Mouse (Mus musculus) adrenal gland, adult 2 months (tissue): ENCODE measurements at regions not wholly inside any gene's neighbourhood (a gene's known extent, or its start where the extent isn't known, plus 50 kb on each side); places are given as distances from the start of the nearest gene placed in this dataset.

Source experiments
- DNase-seq: peaks from one replicate; pipeline ENCODE4 v3.0.0; 2021

- DNase-seq, result no peak
Observed at GRCm38 (mm10) chr6:66012675-66013074, 60.3 kb downstream of the 4930544G11Rik start.

GRCm38 (mm10) chr6:66023531-66023930 lies 71.1 kb downstream of the 4930544G11Rik start:
- DNase-seq, result no peak

GRCm38 (mm10) chr6:66036789-66037188 lies 84.4 kb downstream of the 4930544G11Rik start:
- DNase-seq, result no peak

GRCm38 (mm10) chr6:66051852-66052251 lies 99.4 kb downstream of the 4930544G11Rik start:
- no peak for DNase-seq

GRCm38 (mm10) chr6:66052386-66052785 lies 100.0 kb downstream of the 4930544G11Rik start:
- no peak for DNase-seq

- no peak for DNase-seq
Observed at GRCm38 (mm10) chr6:66053197-66053596, 100.8 kb downstream of the 4930544G11Rik start.

- DNase-seq, result no peak
Observed at GRCm38 (mm10) chr6:66068874-66069273, 116.5 kb downstream of the 4930544G11Rik start.

GRCm38 (mm10) chr6:66077445-66077844 lies 125.0 kb downstream of the 4930544G11Rik start:
- DNase-seq, result no peak

GRCm38 (mm10) chr6:66078769-66079168 lies 126.4 kb downstream of the 4930544G11Rik start:
- DNase-seq, result no peak

- no peak for DNase-seq
Observed at GRCm38 (mm10) chr6:66101555-66102071, 149.2 kb downstream of the 4930544G11Rik start.

- no peak for DNase-seq
Observed at GRCm38 (mm10) chr6:66114366-66114765, 162.0 kb downstream of the 4930544G11Rik start.

GRCm38 (mm10) chr6:66121479-66122183 lies 169.2 kb downstream of the 4930544G11Rik start:
- no peak for DNase-seq

GRCm38 (mm10) chr6:66124292-66124691 lies 171.9 kb downstream of the 4930544G11Rik start:
- DNase-seq, result no peak

- no peak for DNase-seq
Observed at GRCm38 (mm10) chr6:66151786-66152185, 199.4 kb downstream of the 4930544G11Rik start.

- no peak for DNase-seq
Observed at GRCm38 (mm10) chr6:66154831-66155230, 202.4 kb downstream of the 4930544G11Rik start.

GRCm38 (mm10) chr6:66160805-66161204 lies 208.4 kb downstream of the 4930544G11Rik start:
- DNase-seq, result no peak

- no peak for DNase-seq
Observed at GRCm38 (mm10) chr6:66168913-66169312, 216.5 kb downstream of the 4930544G11Rik start.

- no peak for DNase-seq
Observed at GRCm38 (mm10) chr6:66197990-66198389, 245.6 kb downstream of the 4930544G11Rik start.

GRCm38 (mm10) chr6:66200136-66200790 lies 247.9 kb downstream of the 4930544G11Rik start:
- DNase-seq, result no peak

GRCm38 (mm10) chr6:66206197-66206925 lies 254.0 kb downstream of the 4930544G11Rik start:
- no peak for DNase-seq

- no peak for DNase-seq
Observed at GRCm38 (mm10) chr6:66217543-66217942, 265.1 kb downstream of the 4930544G11Rik start.

- DNase-seq, result no peak
Observed at GRCm38 (mm10) chr6:66224164-66224903, 271.9 kb downstream of the 4930544G11Rik start.
